Mouse (Mus musculus): ENCODE measurements around the gene Cd81.

DNA sequence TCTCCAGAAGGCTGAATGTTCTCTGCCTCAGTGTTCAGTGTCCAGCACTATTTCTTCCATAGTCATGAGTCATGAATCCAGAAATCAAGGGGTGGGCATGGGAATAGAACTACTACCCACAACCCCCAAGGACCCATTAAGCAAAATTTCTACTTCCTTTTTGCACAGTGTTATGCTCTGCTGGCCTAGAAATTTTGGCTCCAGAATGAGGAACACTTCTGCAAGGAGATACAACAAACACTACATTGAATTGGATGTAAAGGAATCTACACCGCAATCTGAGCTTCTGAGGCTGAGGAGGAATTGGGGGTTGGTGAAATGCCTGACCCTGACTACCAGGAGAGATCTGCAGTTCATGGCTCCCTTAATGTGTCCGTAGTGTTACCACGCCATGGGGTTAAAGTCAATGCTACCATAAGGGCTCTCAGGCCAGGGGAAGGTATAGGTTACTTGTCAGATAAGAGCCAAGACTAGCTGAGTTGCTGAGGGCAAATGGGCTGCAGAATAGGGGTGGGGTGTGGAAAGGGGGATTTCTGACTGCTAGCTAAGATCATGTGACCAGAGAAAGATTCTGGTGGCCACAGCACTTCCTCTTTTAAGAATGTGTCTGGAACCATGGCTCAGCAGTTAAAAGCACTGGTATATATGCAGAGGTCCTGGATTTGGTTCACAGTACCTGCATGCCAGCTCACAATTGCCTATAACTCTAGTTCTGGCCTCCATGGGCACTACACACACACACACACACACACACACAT is 14.2 kb upstream of the Cd81 start:
- TF ChIP-seq CTCF (IDR thresholded peaks at IDR 0.05; ENCODE audit: low read depth, low read length): no peak
- no peak for TF ChIP-seq POLR2A (IDR thresholded peaks at IDR 0.05; ENCODE audit: borderline replicate concordance, low read depth, low read length)
